Mouse (Mus musculus) skeletal muscle tissue, postnatal 0 days (tissue): ENCODE data around the gene Olfr161. TPM values are rescaled to one million over a fixed set of nuclear protein-coding genes. Genes with fewer than 3 reads are reported as not detected.

ENCODE experiments used
- polyA plus RNA-seq: library from polyadenylated mRNA; unstranded; fragments of >200 nt; fragmentation: Nextera tagmentation; extraction: Ambion mirVana; gene quantifications from 2 replicates; pipeline ENCODE4 v1.2.1, GENCODE M21; 2015

The Olfr161 gene
- not detected in 2 replicates for polyA plus RNA-seq

DNA sequence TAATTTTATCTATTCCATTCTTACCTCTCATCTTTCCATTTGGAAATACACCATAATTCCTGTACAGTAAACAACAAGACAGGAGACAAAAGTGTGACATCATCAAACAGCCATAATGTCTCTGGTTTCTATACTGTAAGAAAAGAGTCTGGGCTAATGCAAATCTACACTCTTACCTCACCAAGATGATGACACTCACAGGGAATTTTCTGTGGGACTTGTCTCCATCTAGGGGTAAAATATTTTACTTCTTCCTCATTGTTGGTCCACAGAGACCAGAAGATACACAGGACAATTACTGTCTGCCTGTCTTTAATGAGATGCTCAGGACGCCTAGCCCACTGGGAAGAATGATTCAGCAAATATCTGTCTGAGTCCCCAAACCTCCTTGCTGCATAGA is at the start of gene Olfr161:
Gene Olfr161, plus strand, starts transcription at position 352 of the 400 bp plus-strand sequence.

Other genes with a start within 250 kb of the Olfr161 start
- 0.05 TPM in 1 of 2 replicates, not detected in the other for gene Mefv, start 127.1 kb downstream of the Olfr161 start, polyA plus RNA-seq
- gene Zfp263, start 153.1 kb downstream of the Olfr161 start, polyA plus RNA-seq, result 17.8 and 18.7 TPM in 2 replicates
- gene Olfr15, start 239.8 kb downstream of the Olfr161 start, polyA plus RNA-seq, result not detected in 2 replicates